Mouse (Mus musculus): ENCODE measurements around the gene Itgb1bp2.

The Itgb1bp2 gene

GRCm38 (mm10) chrX:101448886-101449475 is at the start of gene Itgb1bp2:
Gene Itgb1bp2, plus strand, starts transcription at chrX:101449088.
- DNase-seq (ENCODE audit: low read depth, low spot score): no peak

- DNase-seq (ENCODE audit: low read depth, low spot score): no peak
These were observed 29.8 kb upstream of the Itgb1bp2 start for GRCm38 (mm10) chrX:101418946-101419724.

GRCm38 (mm10) chrX:101419725-101420699 is 28.9 kb upstream of the Itgb1bp2 start:
- DNase-seq (ENCODE audit: low read depth, low spot score): no peak

- no peak for DNase-seq (ENCODE audit: low read depth, low spot score)
These were observed 28.2 kb upstream of the Itgb1bp2 start, which contains the start of gene Zmym3 for GRCm38 (mm10) chrX:101420700-101421095. Gene Zmym3, minus strand, starts transcription at chrX:101420849.

- DNase-seq (ENCODE audit: low read depth, low spot score): no peak
These were observed 25.4 kb upstream of the Itgb1bp2 start for GRCm38 (mm10) chrX:101423462-101423861.

- DNase-seq (ENCODE audit: low read depth, low spot score): peak; percentile 34
These were observed 21.1 kb upstream of the Itgb1bp2 start for GRCm38 (mm10) chrX:101427774-101428173.

GRCm38 (mm10) chrX:101428785-101429141 is 20.1 kb upstream of the Itgb1bp2 start:
- DNase-seq (ENCODE audit: low read depth, low spot score): peak; percentile 31

GRCm38 (mm10) chrX:101429142-101429949 is 19.5 kb upstream of the Itgb1bp2 start, which contains the start of gene Nono:
Gene Nono, plus strand, starts transcription at chrX:101429318.
- peak; percentile 89 for DNase-seq (ENCODE audit: low read depth, low spot score)

- no peak for DNase-seq (ENCODE audit: low read depth, low spot score)
These were observed 18.9 kb upstream of the Itgb1bp2 start for GRCm38 (mm10) chrX:101429976-101430375.

- no peak for DNase-seq (ENCODE audit: low read depth, low spot score)
These were observed 2.3 kb downstream of the Itgb1bp2 start for GRCm38 (mm10) chrX:101451147-101451546.

- DNase-seq (ENCODE audit: low read depth, low spot score): no peak
These were observed 2.7 kb downstream of the Itgb1bp2 start for GRCm38 (mm10) chrX:101451591-101451990.

GRCm38 (mm10) chrX:101472202-101472601 is 23.3 kb downstream of the Itgb1bp2 start:
- DNase-seq (ENCODE audit: low read depth, low spot score): no peak

- DNase-seq (ENCODE audit: low read depth, low spot score): no peak
These were observed 32.9 kb downstream of the Itgb1bp2 start for GRCm38 (mm10) chrX:101481604-101482350.

- peak; percentile 13 for DNase-seq (ENCODE audit: low read depth, low spot score)
These were observed 37.7 kb downstream of the Itgb1bp2 start for GRCm38 (mm10) chrX:101486487-101487152.

All from c-Kit-negative CD71-positive TER-119-positive erythroid progenitor cells, embryonic 14.5 days (primary cell).